Mouse (Mus musculus) lung, adult 2 months (tissue): Measurements from ENCODE around the gene Irak4. TPM values are rescaled to one million over a fixed set of nuclear protein-coding genes. Genes with fewer than 3 reads are reported as not detected.

Experiments
- DNase-seq: peaks from one replicate; pipeline ENCODE4 v3.0.0; 2022
- H3K4me1 ChIP-seq: fragments of 200-500 bp; 2 replicates; pipeline ENCODE4 v1.6.1; 2011; ENCODE audit warnings: low read length; ENCODE audit not compliant: control insufficient read depth, insufficient read depth
- H3K4me3 ChIP-seq: fragments of 200-500 bp; replicated peaks from 2 replicates; pipeline ENCODE3; 2011; ENCODE audit warnings: low read depth, mild to moderate bottlenecking, control low read depth, low read length; ENCODE audit errors: extremely low read depth
- CTCF ChIP-seq: fragments of 200-500 bp; IDR thresholded peaks from 2 replicates; pipeline ENCODE4 v1.5.1; 2011; ENCODE audit warnings: mild to moderate bottlenecking, low read length, control low read depth; ENCODE audit not compliant: insufficient read depth
- POLR2A ChIP-seq: fragments of 200-500 bp; IDR thresholded peaks from 2 replicates; pipeline ENCODE4 v1.6.1; 2011; ENCODE audit warnings: low read depth, mild to moderate bottlenecking, control low read depth, low read length, borderline replicate concordance; ENCODE audit errors: extremely low read depth
- WGBS: fragments of 180-500 bp; shearing (Covaris S2); methylation state at CpG from one replicate; pipeline ENCODE4 v1.1.7; 2018; 5-methylcytosine and 5-hydroxymethylcytosine counted together
- polyA plus RNA-seq: library from polyadenylated mRNA; depleted of rRNA; stranded (reverse); fragments of >200 nt; gene quantifications from 2 replicates; pipeline ENCODE4 v1.2.3, GENCODE M21; 2012

Irak4 gene
- polyA plus RNA-seq, 1 experiment = 7.8 TPM

GRCm38 (mm10) chr15:94584738-94585137 lies 41.3 kb downstream of the Irak4 start:
- H3K4me1 ChIP-seq = peaks cover 2% of the 10 kb centered on the region
- WGBS = 83% methylated on average over 4 of the region's 4 CpGs

GRCm38 (mm10) chr15:94587826-94588715 lies 44.6 kb downstream of the Irak4 start:
- H3K4me1 ChIP-seq = peaks cover 2% of the 10 kb centered on the region
- H3K4me3 ChIP-seq = no peak overlapping the region
- DNase-seq = no peak
- 78% methylated on average over 9 of the region's 9 CpGs for WGBS
- TF ChIP-seq POLR2A (no peak), CTCF (no peak)

More at GRCm38 (mm10) chr15:94584738-94585137, 41.3 kb downstream of the Irak4 start:
- no peak overlapping the region for H3K4me3 ChIP-seq
- TF ChIP-seq CTCF (no peak), POLR2A (no peak)
- no peak for DNase-seq

- Histone ChIP-seq H3K4me3 (peak within 1 kb of the TSS; percentile 81), H3K4me1 (peaks cover 2% of the 10 kb centered on the region)
- TF ChIP-seq CTCF (no peak), POLR2A (peak; percentile 64)
- WGBS = under 1% methylated on average over 70 of the region's 70 CpGs
- peak; percentile 97 for DNase-seq
These were observed 46.0 kb downstream of the Irak4 start, which contains the start of gene Twf1 for GRCm38 (mm10) chr15:94589219-94590075. Gene Twf1, minus strand, starts transcription at chr15:94589889.

- Histone ChIP-seq H3K4me3 (peak overlapping the region; percentile 59), H3K4me1 (peaks cover 2% of the 10 kb centered on the region)
- 10% methylated on average over 8 of the region's 8 CpGs for WGBS
- TF ChIP-seq POLR2A (no peak), CTCF (no peak)
- DNase-seq = no peak
These were observed 46.6 kb downstream of the Irak4 start for GRCm38 (mm10) chr15:94590083-94590482.

GRCm38 (mm10) chr15:94591356-94591755 lies 47.9 kb downstream of the Irak4 start:
- Histone ChIP-seq H3K4me3 (no peak overlapping the region), H3K4me1 (peaks cover 2% of the 10 kb centered on the region)
- WGBS = 77% methylated on average over 4 of the region's 4 CpGs
- no peak for DNase-seq
- TF ChIP-seq CTCF (no peak), POLR2A (no peak)

GRCm38 (mm10) chr15:94593586-94593985 lies 50.1 kb downstream of the Irak4 start:
- Histone ChIP-seq H3K4me1 (no peaks in the 10 kb centered on the region; the same call in none of the 2 replicates), H3K4me3 (no peak overlapping the region)
- DNase-seq = no peak
- 75% methylated on average over 1 of the region's 1 CpGs for WGBS
- TF ChIP-seq CTCF = no peak
- TF ChIP-seq POLR2A = no peak

- no peak overlapping the region for H3K4me3 ChIP-seq
- DNase-seq = no peak
- 64% methylated on average over 11 of the region's 11 CpGs for WGBS
- no peaks in the 10 kb centered on the region for H3K4me1 ChIP-seq
- TF ChIP-seq POLR2A = no peak
- TF ChIP-seq CTCF = no peak
These were observed 56.8 kb downstream of the Irak4 start for GRCm38 (mm10) chr15:94600145-94600707.

- 20% methylated on average over 3 of the region's 3 CpGs for WGBS
- H3K4me3 ChIP-seq = no peak overlapping the region
- peak; percentile 32 for DNase-seq
- TF ChIP-seq POLR2A (no peak), CTCF (peak; percentile 52)
- no peaks in the 10 kb centered on the region for H3K4me1 ChIP-seq
These were observed 57.9 kb downstream of the Irak4 start for GRCm38 (mm10) chr15:94601339-94601738.

GRCm38 (mm10) chr15:94602441-94602840 lies 59.0 kb downstream of the Irak4 start:
- H3K4me3 ChIP-seq = no peak overlapping the region
- TF ChIP-seq POLR2A = no peak
- no peak for TF ChIP-seq CTCF
- no peaks in the 10 kb centered on the region for H3K4me1 ChIP-seq
- DNase-seq = no peak
- 51% methylated on average over 3 of the region's 3 CpGs for WGBS
